Mouse (Mus musculus) bone marrow macrophage, adult 2 months (primary cell): Measurements from ENCODE around the gene Phyh. TPM values are rescaled to one million over a fixed set of nuclear protein-coding genes. Genes with fewer than 3 reads are reported as not detected.

Experiments used
- H3K27ac ChIP-seq: 2 replicates; pipeline ENCODE4 v1.5.1; 2012; ENCODE audit warnings: low read depth, low read length; ENCODE audit not compliant: insufficient read depth
- H3K4me1 ChIP-seq: 2 replicates; pipeline ENCODE4 v1.6.1; 2012; ENCODE audit warnings: low read length; ENCODE audit not compliant: control insufficient read depth, insufficient read depth
- H3K4me3 ChIP-seq: 2 replicates; pipeline ENCODE4 v1.5.1; 2012; ENCODE audit warnings: mild to moderate bottlenecking, low read length, moderate library complexity; ENCODE audit not compliant: insufficient read depth
- CTCF ChIP-seq: IDR thresholded peaks from 2 replicates; pipeline ENCODE4 v1.5.1; 2012; ENCODE audit warnings: low read depth, mild to moderate bottlenecking, low read length, moderate library complexity
- POLR2A ChIP-seq: IDR thresholded peaks from 2 replicates; pipeline ENCODE4 v1.6.1; 2012; ENCODE audit warnings: mild to moderate bottlenecking, low read depth, low read length, borderline replicate concordance
- polyA plus RNA-seq: library from polyadenylated mRNA; stranded (reverse); fragments of >200 nt; gene quantifications from 2 replicates; pipeline ENCODE4 v1.2.4, GENCODE M21; 2012; ENCODE audit not compliant: missing spikeins, insufficient read depth, insufficient read length

The Phyh gene
- polyA plus RNA-seq: 52.6 and 64.4 TPM in 2 replicates

GRCm38 (mm10) chr2:4918860-4919739 lies at the start of gene Phyh:
TSS of gene Phyh (plus strand) at chr2:4919019.
- Histone ChIP-seq H3K4me3 (peak within 1 kb of the TSS; percentile 94), H3K27ac (peak within 1 kb of the TSS; percentile 59), H3K4me1 (peaks cover 14% of the 10 kb centered on the region)
- TF ChIP-seq POLR2A: peak; percentile 50; the same call in 1 of the 2 replicates
- no peak for TF ChIP-seq CTCF

GRCm38 (mm10) chr2:4872740-4873139 lies 46.1 kb upstream of the Phyh start:
- Histone ChIP-seq H3K4me1 (no peaks in the 10 kb centered on the region), H3K27ac (no peak overlapping the region), H3K4me3 (no peak overlapping the region)
- TF ChIP-seq POLR2A: no peak

GRCm38 (mm10) chr2:4873331-4873730 lies 45.5 kb upstream of the Phyh start:
- H3K27ac ChIP-seq: no peak overlapping the region
- no peak overlapping the region for H3K4me3 ChIP-seq
- TF ChIP-seq CTCF (no peak), POLR2A (no peak)
- H3K4me1 ChIP-seq: no peaks in the 10 kb centered on the region

- no peak for TF ChIP-seq CTCF
- no peak for TF ChIP-seq POLR2A
- no peak overlapping the region for H3K4me3 ChIP-seq
- H3K27ac ChIP-seq: no peak overlapping the region
- H3K4me1 ChIP-seq: no peaks in the 10 kb centered on the region
These were observed 43.7 kb upstream of the Phyh start for GRCm38 (mm10) chr2:4875090-4875489.

- Histone ChIP-seq H3K4me1 (peaks cover 5% of the 10 kb centered on the region; the same call in 1 of the 2 replicates), H3K27ac (no peak overlapping the region), H3K4me3 (no peak overlapping the region)
- TF ChIP-seq CTCF: no peak
- no peak for TF ChIP-seq POLR2A
These were observed 42.7 kb upstream of the Phyh start for GRCm38 (mm10) chr2:4876131-4876530.

GRCm38 (mm10) chr2:4880737-4881349 lies 38.0 kb upstream of the Phyh start:
- peak overlapping the region; percentile 65 for H3K4me3 ChIP-seq
- H3K4me1 ChIP-seq: peaks cover 14% of the 10 kb centered on the region
- no peak overlapping the region for H3K27ac ChIP-seq
- no peak for TF ChIP-seq POLR2A
- TF ChIP-seq CTCF: no peak

GRCm38 (mm10) chr2:4881350-4882248 lies 37.2 kb upstream of the Phyh start, which contains the start of gene Sephs1:
TSS of gene Sephs1 (plus strand) at chr2:4881564.
- H3K4me3 ChIP-seq: peak within 1 kb of the TSS; percentile 65
- H3K27ac ChIP-seq: peak within 1 kb of the TSS; percentile 82
- H3K4me1 ChIP-seq: peaks cover 14% of the 10 kb centered on the region
- TF ChIP-seq CTCF (no peak), POLR2A (no peak)

GRCm38 (mm10) chr2:4882249-4882791 lies 36.5 kb upstream of the Phyh start:
- H3K27ac ChIP-seq: peak overlapping the region; percentile 82
- TF ChIP-seq POLR2A (no peak), CTCF (no peak)
- peaks cover 14% of the 10 kb centered on the region for H3K4me1 ChIP-seq
- peak overlapping the region; percentile 65 for H3K4me3 ChIP-seq

GRCm38 (mm10) chr2:4883009-4883704 lies 35.7 kb upstream of the Phyh start:
- TF ChIP-seq POLR2A: no peak
- Histone ChIP-seq H3K27ac (peak overlapping the region; percentile 82; the same call in 1 of the 2 replicates), H3K4me1 (peaks cover 14% of the 10 kb centered on the region), H3K4me3 (peak overlapping the region; percentile 65)
